In genomic region chr11:118905656-118906055, GRCm38 (mm10) we compare ENCODE assay signal across 15 mouse cellular contexts. TPM values are rescaled to one million over a fixed set of nuclear protein-coding genes. Genes with fewer than 3 reads are reported as not detected.
DNase-seq lines count a peak whose midpoint lies in the region; ATAC-seq and TF ChIP-seq lines count a peak whose summit lies in the region.
"Had no signal": no experiment of that assay in that cellular context is flagged by ENCODE, and none has a peak within 500 bp of the region (broad histone marks: within the 10 kb centered on the region; RNA-seq: fewer than 3 reads in every experiment).

No protein-coding gene starts in this region.

- peak; percentile 74 to 84 for DNase-seq in frontal cortex, adult 2 months (ENCODE audit: extremely low spot score in 1 of 2, low spot score in 1 of 2)
- no peak for DNase-seq in frontal cortex, postnatal 25 days (ENCODE audit: low spot score in 2 of 2)
- DNase-seq in brain, adult 2 months (ENCODE audit: low read depth, low spot score): peak; percentile 91
- DNase-seq in spleen, adult 18-20 months: no peak
- DNase-seq in MN1 (ENCODE audit: low spot score): no peak
- DNase-seq in adrenal gland, adult (ENCODE audit: inconsistent age in 2 of 2, low spot score in 1 of 2): no peak
- DNase-seq: gastrocnemius, adult 2 months; retina, postnatal 1 day had no signal

- H3K4me2 ChIP-seq in midbrain, embryonic 15.5 days: peak overlapping the region; percentile 65
- H3K4me2 ChIP-seq: embryonic facial prominence, embryonic 12.5 days; heart, embryonic 13.5 days; stomach, embryonic 15.5 days had no signal

- WGBS in midbrain, embryonic 15.5 days: 45% methylated on average over 11 of the region's 11 CpGs

- peaks cover 14% of the 10 kb centered on the region for H3K4me1 ChIP-seq in cortical plate, adult 2 months (ENCODE audit: control insufficient read depth, insufficient read depth, low read length)
- peaks cover 49% of the 10 kb centered on the region for H3K4me1 ChIP-seq in midbrain, embryonic 15.5 days

- ATAC-seq in midbrain, embryonic 15.5 days (replicated peaks): no peak
- ATAC-seq: intestine, postnatal 0 days; Patski had no signal

- no peaks in the 10 kb centered on the region for H3K9me3 ChIP-seq in midbrain, embryonic 15.5 days
- H3K9me3 ChIP-seq: embryonic facial prominence, embryonic 12.5 days; stomach, embryonic 15.5 days had no signal

- peak overlapping the region; percentile 72 for H3K4me3 ChIP-seq in cortical plate, adult 2 months (ENCODE audit: insufficient read depth, low read length)
- H3K4me3 ChIP-seq in midbrain, embryonic 15.5 days: 0 out of 2 replicates have a peak overlapping the region, but pooled peaks have one; percentile 75
- H3K4me3 ChIP-seq: embryonic facial prominence, embryonic 12.5 days; gastrocnemius, adult 2 months; heart, embryonic 13.5 days; stomach, embryonic 15.5 days had no signal

- H3K9ac ChIP-seq in midbrain, embryonic 15.5 days: no peak overlapping the region
- H3K9ac ChIP-seq: embryonic facial prominence, embryonic 12.5 days; heart, embryonic 13.5 days; stomach, embryonic 15.5 days had no signal

- no peak for TF ChIP-seq CTCF in cortical plate, adult 2 months (IDR thresholded peaks at IDR 0.05; ENCODE audit: extremely low read depth, insufficient read depth, low read length)

- 0 out of 2 replicates have a peak, but pooled peaks cover 4% of the 10 kb centered on the region for H3K27me3 ChIP-seq in midbrain, embryonic 15.5 days (replicated peaks)

- no peaks in the 10 kb centered on the region for H3K36me3 ChIP-seq in midbrain, embryonic 15.5 days (replicated peaks)
- H3K36me3 ChIP-seq: embryonic facial prominence, embryonic 12.5 days; heart, embryonic 13.5 days; stomach, embryonic 15.5 days had no signal

- H3K27ac ChIP-seq in cortical plate, adult 2 months (ENCODE audit: insufficient read depth, low read length): peak overlapping the region; percentile 68
- H3K27ac ChIP-seq in midbrain, embryonic 15.5 days: peak overlapping the region; percentile 4; the same call in 1 of the 2 replicates
- H3K27ac ChIP-seq: embryonic facial prominence, embryonic 12.5 days; gastrocnemius, adult 2 months; heart, embryonic 13.5 days; stomach, embryonic 15.5 days had no signal

- peak; percentile 57; the same call in 1 of the 2 replicates for TF ChIP-seq POLR2A in cortical plate, adult 2 months (IDR thresholded peaks at IDR 0.05; ENCODE audit: extremely low read depth, insufficient read depth, low read length)

RNA-seq across cellular contexts. Expression of gene Rbfox3, which starts 5.7 kb away (rescaled TPM):
- 108 and 125 TPM in 2 replicates for polyA plus RNA-seq in frontal cortex, adult 2 months (2012; rRNA removed)
- 117 TPM in 2 replicates for polyA plus RNA-seq in cortical plate, adult 2 months (2012; rRNA removed)
- 53.5 and 54.2 TPM in 2 replicates for polyA plus RNA-seq in midbrain, embryonic 15.5 days (2015; fragmentation: Nextera tagmentation; extraction: Ambion mirVana)
- polyA plus RNA-seq: Patski had no signal

Comparison
In these comparisons a context has a peak if more than half of its experiments do, and no peak if none do; other contexts are left out.
1. DNase-seq: peak in frontal cortex, adult 2 months (2 of 2) and brain, adult 2 months (single experiment); none in frontal cortex, postnatal 25 days (0 of 2), spleen, adult 18-20 months (0 of 2), MN1 (single experiment) and adrenal gland, adult (0 of 2).